19 mouse cellular contexts compared by ENCODE assay signal in genomic region chr2:121511401-121511800, GRCm38 (mm10). TPM values are rescaled to one million over a fixed set of nuclear protein-coding genes. Genes with fewer than 3 reads are reported as not detected.
DNase-seq lines count a peak whose midpoint lies in the region; ATAC-seq lines count a peak whose summit lies in the region.
"Had no signal": no experiment of that assay in that cellular context is flagged by ENCODE, and none has a peak within 500 bp of the region (broad histone marks: within the 10 kb centered on the region; RNA-seq: fewer than 3 reads in every experiment).

No protein-coding gene starts in this region.

- DNase-seq in thymus, postnatal 0 days (ENCODE audit: low spot score) = peak; percentile 44
- no peak for DNase-seq in thymus, postnatal 25 days
- DNase-seq in ZHBTc4 (ENCODE audit: low read depth, low spot score) = peak; percentile 25
- DNase-seq in hindbrain, embryonic 14.5 days (ENCODE audit: low spot score) = no peak
- no peak for DNase-seq in left cerebral cortex, adult 8-10 months (ENCODE audit: low spot score in 2 of 2)
- DNase-seq in midbrain, embryonic 10.5 days (ENCODE audit: low spot score) = no peak
- DNase-seq: adrenal gland, postnatal 14 days; cerebellum, adult 9-11 months; liver, embryonic 13.5 days; spleen, adult 18-20 months had no signal

- peaks cover 8% of the 10 kb centered on the region; the same call in 1 of the 2 replicates for H3K4me1 ChIP-seq in hindbrain, embryonic 14.5 days (replicated peaks; ENCODE audit: control insufficient read depth, insufficient read depth, low read length)
- H3K4me1 ChIP-seq in midbrain, embryonic 10.5 days = peaks cover 26% of the 10 kb centered on the region

- WGBS in hindbrain, embryonic 14.5 days = 95% methylated on average over 8 of the region's 8 CpGs
- WGBS in midbrain, embryonic 10.5 days = 96% methylated on average over 8 of the region's 8 CpGs

- no peaks in the 10 kb centered on the region for H3K9me3 ChIP-seq in hindbrain, embryonic 14.5 days (ENCODE audit: control insufficient read depth, low read length)
- H3K9me3 ChIP-seq in midbrain, embryonic 10.5 days (replicated peaks) = no peaks in the 10 kb centered on the region
- H3K9me3 ChIP-seq: embryonic facial prominence, embryonic 12.5 days; heart, embryonic 12.5 days; hindbrain, embryonic 13.5 days; limb, embryonic 12.5 days; liver, embryonic 13.5 days; lung, embryonic 15.5 days; midbrain, embryonic 13.5 days had no signal

- no peak overlapping the region for H3K9ac ChIP-seq in hindbrain, embryonic 14.5 days
- H3K9ac ChIP-seq: embryonic facial prominence, embryonic 12.5 days; heart, embryonic 12.5 days; hindbrain, embryonic 13.5 days; limb, embryonic 12.5 days; liver, embryonic 13.5 days; lung, embryonic 15.5 days; midbrain, embryonic 13.5 days had no signal

- H3K27me3 ChIP-seq in hindbrain, embryonic 14.5 days (ENCODE audit: control insufficient read depth, insufficient read depth, low read length) = no peaks in the 10 kb centered on the region
- no peaks in the 10 kb centered on the region for H3K27me3 ChIP-seq in midbrain, embryonic 10.5 days (ENCODE audit: low read depth, poor library complexity, severe bottlenecking)
- H3K27me3 ChIP-seq: embryonic facial prominence, embryonic 12.5 days; heart, embryonic 12.5 days; hindbrain, embryonic 13.5 days; limb, embryonic 12.5 days; liver, embryonic 13.5 days; lung, embryonic 15.5 days; midbrain, embryonic 13.5 days had no signal

- no peak overlapping the region for H3K4me2 ChIP-seq in hindbrain, embryonic 14.5 days (replicated peaks)
- H3K4me2 ChIP-seq: embryonic facial prominence, embryonic 12.5 days; heart, embryonic 12.5 days; hindbrain, embryonic 13.5 days; limb, embryonic 12.5 days; liver, embryonic 13.5 days; lung, embryonic 15.5 days; midbrain, embryonic 13.5 days had no signal

- H3K27ac ChIP-seq in hindbrain, embryonic 14.5 days = no peak overlapping the region
- no peak overlapping the region for H3K27ac ChIP-seq in midbrain, embryonic 10.5 days (replicated peaks)
- H3K27ac ChIP-seq: embryonic facial prominence, embryonic 12.5 days; hindbrain, embryonic 13.5 days; limb, embryonic 12.5 days; liver, embryonic 13.5 days; lung, embryonic 15.5 days; midbrain, embryonic 13.5 days had no signal

- H3K36me3 ChIP-seq in hindbrain, embryonic 14.5 days (replicated peaks; ENCODE audit: control insufficient read depth, insufficient read depth) = peaks cover 10% of the 10 kb centered on the region
- peaks cover 75% of the 10 kb centered on the region for H3K36me3 ChIP-seq in midbrain, embryonic 10.5 days

- ATAC-seq in CD4-positive, CD25-positive, alpha-beta regulatory T cell, adult 4 months = peak; percentile 88
- ATAC-seq in hindbrain, embryonic 14.5 days (ENCODE audit: low FRiP score) = no peak
- ATAC-seq: forebrain, embryonic 16.5 days; intestine, postnatal 0 days; midbrain, embryonic 13.5 days had no signal

- no peak overlapping the region for H3K4me3 ChIP-seq in hindbrain, embryonic 14.5 days (replicated peaks; ENCODE audit: low read length)
- no peak overlapping the region for H3K4me3 ChIP-seq in midbrain, embryonic 10.5 days
- H3K4me3 ChIP-seq: embryonic facial prominence, embryonic 12.5 days; heart, embryonic 12.5 days; hindbrain, embryonic 13.5 days; limb, embryonic 12.5 days; liver, embryonic 13.5 days; lung, embryonic 15.5 days; midbrain, embryonic 13.5 days had no signal

RNA-seq across cellular contexts. Expression of gene Wdr76, which starts 4.9 kb away (rescaled TPM):
- polyA plus RNA-seq in thymus, postnatal 0 days (2015; fragmentation: Nextera tagmentation; extraction: Ambion mirVana) = 21.5 and 23.5 TPM in 2 replicates
- polyA plus RNA-seq in CD4-positive, CD25-positive, alpha-beta regulatory T cell, adult 4 months (2017; shearing (Covaris generic)) = 10 to 100 TPM in 1 of 2 experiments, 1 to 10 TPM in 1; 7.2 to 11.2 TPM
- polyA plus RNA-seq in hindbrain, embryonic 14.5 days (2014; fragmentation: Nextera tagmentation; extraction: Ambion mirVana) = 3.2 and 3.8 TPM in 2 replicates
- total RNA-seq in left cerebral cortex, adult 8-10 months (2022) = 1 to 10 TPM; 4.8 to 5.3 (median 4.9) TPM
- 13.0 and 14.0 TPM in 2 replicates for polyA plus RNA-seq in midbrain, embryonic 10.5 days (2016; fragmentation: Nextera tagmentation; extraction: Ambion mirVana)

RNA-seq across cellular contexts. Expression of gene Mfap1a, which starts 4.9 kb away (rescaled TPM):
- polyA plus RNA-seq in thymus, postnatal 0 days (2015; fragmentation: Nextera tagmentation; extraction: Ambion mirVana) = 30.6 and 34.0 TPM in 2 replicates
- 10 to 100 TPM; 28.6 to 43.0 TPM for polyA plus RNA-seq in CD4-positive, CD25-positive, alpha-beta regulatory T cell, adult 4 months (2017; shearing (Covaris generic))
- polyA plus RNA-seq in hindbrain, embryonic 14.5 days (2014; fragmentation: Nextera tagmentation; extraction: Ambion mirVana) = 23.1 and 25.3 TPM in 2 replicates
- total RNA-seq in left cerebral cortex, adult 8-10 months (2022) = 10 to 100 TPM; 31.1 to 37.4 (median 33.7) TPM
- 26.4 and 29.0 TPM in 2 replicates for polyA plus RNA-seq in midbrain, embryonic 10.5 days (2016; fragmentation: Nextera tagmentation; extraction: Ambion mirVana)

RNA-seq across cellular contexts. Expression of gene Mfap1b, which starts 37.5 kb away (rescaled TPM):
- 55.0 and 56.2 TPM in 2 replicates for polyA plus RNA-seq in thymus, postnatal 0 days (2015; fragmentation: Nextera tagmentation; extraction: Ambion mirVana)
- 10 to 100 TPM; 88.2 to 89.2 TPM for polyA plus RNA-seq in CD4-positive, CD25-positive, alpha-beta regulatory T cell, adult 4 months (2017; shearing (Covaris generic))
- polyA plus RNA-seq in hindbrain, embryonic 14.5 days (2014; fragmentation: Nextera tagmentation; extraction: Ambion mirVana) = 65.0 and 69.0 TPM in 2 replicates
- 10 to 100 TPM; 39.4 to 47.4 (median 43.8) TPM for total RNA-seq in left cerebral cortex, adult 8-10 months (2022)
- polyA plus RNA-seq in midbrain, embryonic 10.5 days (2016; fragmentation: Nextera tagmentation; extraction: Ambion mirVana) = 53.2 and 57.2 TPM in 2 replicates

RNA-seq across cellular contexts. Expression of gene Serinc4, which starts 54.8 kb away (rescaled TPM):
- 0.14 and 0.27 TPM in 2 replicates for polyA plus RNA-seq in thymus, postnatal 0 days (2015; fragmentation: Nextera tagmentation; extraction: Ambion mirVana)
- under 1 TPM in 1 of 2 experiments, not detected in 1; 0.33 TPM for polyA plus RNA-seq in CD4-positive, CD25-positive, alpha-beta regulatory T cell, adult 4 months (2017; shearing (Covaris generic))
- polyA plus RNA-seq in hindbrain, embryonic 14.5 days (2014; fragmentation: Nextera tagmentation; extraction: Ambion mirVana) = 0.68 and 0.96 TPM in 2 replicates
- 1 to 10 TPM in 1 of 4 experiments, under 1 TPM in 3; 0.27 to 1.1 (median 0.50) TPM for total RNA-seq in left cerebral cortex, adult 8-10 months (2022)
- polyA plus RNA-seq in midbrain, embryonic 10.5 days (2016; fragmentation: Nextera tagmentation; extraction: Ambion mirVana) = 0.28 and 0.88 TPM in 2 replicates
- total RNA-seq: adrenal gland, postnatal 14 days had no signal
- polyA plus RNA-seq: embryonic facial prominence, embryonic 12.5 days; limb, embryonic 12.5 days had no signal

RNA-seq across cellular contexts. Expression of gene Hypk, which starts 58.3 kb away (rescaled TPM):
- polyA plus RNA-seq in thymus, postnatal 0 days (2015; fragmentation: Nextera tagmentation; extraction: Ambion mirVana) = 111 and 114 TPM in 2 replicates
- polyA plus RNA-seq in CD4-positive, CD25-positive, alpha-beta regulatory T cell, adult 4 months (2017; shearing (Covaris generic)) = 100 to 1,000 TPM; 114 to 126 TPM
- polyA plus RNA-seq in hindbrain, embryonic 14.5 days (2014; fragmentation: Nextera tagmentation; extraction: Ambion mirVana) = 71.9 and 90.2 TPM in 2 replicates
- total RNA-seq in left cerebral cortex, adult 8-10 months (2022) = 10 to 100 TPM; 12.1 to 25.0 (median 17.5) TPM
- polyA plus RNA-seq in midbrain, embryonic 10.5 days (2016; fragmentation: Nextera tagmentation; extraction: Ambion mirVana) = 125 and 129 TPM in 2 replicates

Comparison
In these comparisons a context has a peak if more than half of its experiments do, and no peak if none do; other contexts are left out.
1. DNase-seq: peak in thymus, postnatal 0 days (single experiment) and ZHBTc4 (single experiment); none in thymus, postnatal 25 days (single experiment), hindbrain, embryonic 14.5 days (single experiment), left cerebral cortex, adult 8-10 months (0 of 2) and midbrain, embryonic 10.5 days (single experiment).